Mouse (Mus musculus): Measurements from ENCODE around the gene Atrnl1. TPM values are rescaled to one million over a fixed set of nuclear protein-coding genes. Genes with fewer than 3 reads are reported as not detected.

Gene Atrnl1
- total RNA-seq, 2 experiments from 2014 or later: 24.3 to 24.9 TPM

DNA sequence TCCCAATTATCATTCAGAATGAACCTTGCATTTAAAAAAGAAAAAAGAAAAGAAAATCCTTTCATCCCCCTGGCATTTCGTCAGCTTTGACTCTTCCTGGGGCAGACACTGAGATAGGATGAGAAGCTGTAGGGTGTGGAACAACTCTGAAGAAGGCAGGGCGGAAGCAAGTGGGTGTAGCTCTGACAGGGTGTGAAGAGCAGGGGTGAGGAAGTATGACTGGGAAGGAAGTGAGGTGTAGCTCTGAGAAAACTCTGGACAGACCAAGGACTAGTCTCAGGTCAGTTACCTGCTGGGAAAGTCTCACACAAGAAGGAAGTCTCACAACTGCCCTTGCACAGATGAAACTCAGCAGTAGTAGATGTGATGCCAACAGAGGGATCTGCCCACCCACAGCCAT, 486.4 kb downstream of the Atrnl1 start:
- no peak for DNase-seq
- intact Hi-C loops (cut with DNase I): no loop called here

DNA sequence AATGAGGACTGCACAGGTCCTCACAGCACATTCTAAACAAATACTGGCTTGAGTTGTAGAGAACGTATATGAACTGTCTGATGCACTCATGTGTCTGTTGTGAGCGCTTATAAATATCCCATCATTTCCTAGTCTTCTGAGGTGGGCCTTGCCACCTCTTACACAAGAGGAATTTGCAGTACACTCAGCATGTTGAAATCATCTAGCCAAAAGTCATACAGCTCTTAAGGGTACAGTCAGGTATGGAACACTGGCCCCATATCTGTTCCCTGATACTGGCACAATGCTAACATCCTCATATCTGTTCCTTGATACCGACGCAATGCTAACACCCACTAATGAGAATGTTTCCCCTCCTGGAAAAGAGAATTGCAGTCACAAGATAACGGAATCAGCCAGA, 488.7 kb downstream of the Atrnl1 start:
- DNase-seq: no peak
- intact Hi-C loops (cut with DNase I): no loop called here

GRCm38 (mm10) chr19:58100381-58100780, 489.5 kb downstream of the Atrnl1 start:
- no peak for DNase-seq
- intact Hi-C loops (cut with DNase I): no loop called here

DNA sequence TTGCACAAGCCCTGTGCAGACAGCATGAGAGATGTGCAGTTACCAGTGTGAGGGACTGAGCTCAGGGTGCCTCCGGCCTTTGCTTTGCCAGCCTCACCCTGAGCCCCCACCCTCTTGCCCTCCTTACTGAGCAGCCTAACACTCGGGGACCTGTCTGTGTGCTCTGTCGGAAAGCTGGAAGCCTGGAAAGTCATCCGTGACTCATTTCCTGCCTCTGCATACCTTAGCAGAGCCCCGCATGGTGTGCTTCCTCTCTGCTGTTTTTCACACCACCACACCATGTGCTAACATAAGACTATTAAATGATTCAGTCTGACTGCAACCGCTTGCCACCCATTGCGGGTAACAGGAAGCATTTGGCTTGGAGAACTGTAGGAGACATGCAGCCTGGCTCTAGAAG, 493.7 kb downstream of the Atrnl1 start:
- intact Hi-C loops (cut with DNase I): no loop called here
- DNase-seq: peak; percentile 8 to 20

DNA sequence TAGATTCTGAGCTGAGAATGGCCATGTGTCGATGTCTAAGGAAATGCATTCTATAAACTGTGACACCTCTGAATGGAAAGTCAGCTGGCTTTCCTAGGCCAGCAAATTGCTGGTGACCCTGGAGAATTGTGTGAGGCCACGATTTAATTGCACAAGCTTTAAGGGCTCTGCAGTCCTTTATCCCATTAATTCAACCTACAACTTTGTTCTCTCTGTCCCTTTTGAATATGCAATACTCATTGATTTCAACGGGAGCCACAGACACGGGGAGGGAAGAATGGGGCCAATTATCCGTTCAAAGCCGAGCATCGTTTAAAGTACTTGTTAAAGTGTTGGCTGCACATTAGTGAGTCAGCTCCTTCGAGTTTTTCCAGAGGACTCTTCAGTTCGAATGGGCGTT, 496.8 kb downstream of the Atrnl1 start:
- DNase-seq: no peak
- intact Hi-C loops (cut with DNase I): no loop called here

- no peak for DNase-seq
- intact Hi-C loops (cut with DNase I): no loop called here
Observed at GRCm38 (mm10) chr19:58110491-58110890, 499.7 kb downstream of the Atrnl1 start.

DNA sequence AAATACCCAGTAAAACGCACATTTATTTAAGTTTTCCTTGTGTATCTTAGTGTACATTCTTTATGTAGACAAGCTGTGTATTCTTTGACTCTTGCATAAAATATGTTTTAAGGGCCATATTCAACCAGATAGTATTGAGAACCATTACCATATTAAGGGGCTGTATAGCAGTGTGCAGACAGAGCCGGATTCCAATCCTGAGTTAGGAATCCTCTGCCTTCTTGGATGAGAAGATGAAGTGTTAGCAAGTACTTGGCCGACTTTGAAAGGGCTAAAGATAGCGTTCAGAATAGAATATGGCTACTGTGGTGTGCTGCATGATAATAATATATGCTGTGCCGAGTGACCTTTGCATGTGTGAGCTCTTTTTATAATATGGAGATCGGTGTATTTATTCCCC, 500.5 kb downstream of the Atrnl1 start:
- no peak for DNase-seq

DNA sequence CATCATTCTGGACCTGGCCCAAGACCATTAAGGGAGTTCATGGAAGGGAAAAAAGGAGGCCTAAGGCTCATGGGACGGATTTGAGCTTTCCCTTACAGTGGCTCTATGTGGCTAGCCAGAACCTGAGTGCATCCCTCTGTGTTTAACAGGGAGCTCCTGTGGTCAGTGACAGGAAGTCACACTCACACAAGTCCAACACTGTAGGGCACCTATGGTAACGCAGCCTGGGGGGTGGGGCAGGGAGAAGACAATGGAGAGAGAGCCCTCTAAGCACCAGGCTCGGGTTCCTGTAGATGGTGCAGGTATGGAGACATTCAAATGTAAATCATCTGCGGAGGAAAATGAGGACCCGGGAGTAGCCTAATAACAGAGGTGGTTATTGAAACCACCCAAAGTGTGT, 501.3 kb downstream of the Atrnl1 start:
- intact Hi-C loops (cut with DNase I): no loop called here
- no peak for DNase-seq

More for the DNA sequence above, 500.5 kb downstream of the Atrnl1 start:
- intact Hi-C loops (cut with DNase I): no loop called here

GRCm38 (mm10) chr19:58113092-58113731, 502.4 kb downstream of the Atrnl1 start:
- intact Hi-C loops (cut with DNase I): no loop called here
- DNase-seq: no peak

DNA sequence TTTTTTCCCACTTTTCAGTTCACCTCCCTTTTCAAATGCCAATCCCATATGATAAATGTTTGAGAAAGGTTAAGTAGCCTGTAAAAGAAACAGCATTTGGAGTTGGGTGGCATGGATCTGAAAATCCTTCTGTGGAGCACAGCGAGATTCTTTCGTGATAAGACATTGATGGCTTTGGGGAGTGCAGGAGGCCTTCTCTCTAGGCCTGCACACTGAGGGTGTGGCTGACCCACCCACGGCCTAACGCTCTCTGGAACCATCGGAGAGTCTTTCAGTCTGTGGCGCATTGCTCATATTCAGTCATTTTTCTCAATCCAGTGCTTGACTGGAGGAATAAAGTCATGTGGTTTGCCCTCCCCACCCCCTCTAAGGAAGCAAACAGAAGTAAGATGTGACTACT, 506.8 kb downstream of the Atrnl1 start:
- intact Hi-C loops (cut with DNase I): no loop called here
- DNase-seq: no peak

DNA sequence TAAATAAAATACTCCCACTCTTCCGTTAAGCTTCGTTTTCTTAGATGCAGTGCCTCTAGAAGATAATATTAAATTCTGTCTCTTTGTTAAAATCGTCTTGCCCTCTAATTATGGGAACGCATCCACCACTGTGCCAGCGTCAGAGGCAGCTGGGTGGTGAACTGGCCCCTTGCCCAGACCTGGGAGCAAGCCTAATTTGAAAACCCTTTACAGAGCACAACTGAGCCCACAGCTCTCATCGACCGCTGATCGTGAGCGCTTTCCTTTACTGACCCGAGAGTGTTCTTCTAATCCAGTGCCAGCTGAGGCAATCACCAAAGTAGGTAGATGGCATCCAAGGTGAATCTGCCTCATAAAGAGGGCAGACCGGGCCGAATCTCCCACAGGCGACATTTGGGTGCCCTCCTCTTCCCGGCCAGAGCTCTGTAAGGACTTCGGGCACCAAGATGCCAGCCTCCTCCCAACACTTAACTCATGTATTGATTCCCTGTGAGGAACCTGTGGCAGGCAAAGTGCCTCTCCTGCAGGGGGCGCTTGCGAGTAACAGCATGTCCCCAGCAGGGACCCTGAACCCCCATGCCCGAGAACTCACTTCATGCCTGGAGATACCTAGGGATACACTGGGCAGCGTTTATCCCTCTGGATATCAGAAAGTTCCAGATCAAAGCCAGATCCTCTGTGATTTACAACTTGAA, 507.5 kb downstream of the Atrnl1 start:
- intact Hi-C loops (cut with DNase I): no loop called here
- peak; percentile 71 to 73 for DNase-seq

DNA sequence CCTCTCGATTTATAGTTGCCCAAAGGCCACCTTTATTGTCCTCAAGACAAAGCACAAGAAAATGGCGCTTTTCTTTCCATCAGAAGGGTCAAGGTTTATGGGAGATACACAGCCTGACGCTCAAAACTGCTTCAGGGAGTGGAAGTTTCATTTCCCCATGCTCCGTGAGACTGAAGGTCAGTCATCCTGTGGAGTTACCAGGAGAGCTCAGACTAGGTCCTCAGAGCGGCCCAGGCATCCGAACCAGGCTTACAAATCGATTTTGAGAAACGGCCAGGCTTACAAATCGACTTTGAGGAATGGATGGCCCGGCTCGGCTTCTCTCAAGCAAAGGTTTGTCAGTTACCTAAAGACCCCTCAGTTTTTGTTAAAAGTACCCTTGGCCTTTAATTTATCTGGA, 508.0 kb downstream of the Atrnl1 start:
- intact Hi-C loops (cut with DNase I): no loop called here
- DNase-seq: no peak

DNA sequence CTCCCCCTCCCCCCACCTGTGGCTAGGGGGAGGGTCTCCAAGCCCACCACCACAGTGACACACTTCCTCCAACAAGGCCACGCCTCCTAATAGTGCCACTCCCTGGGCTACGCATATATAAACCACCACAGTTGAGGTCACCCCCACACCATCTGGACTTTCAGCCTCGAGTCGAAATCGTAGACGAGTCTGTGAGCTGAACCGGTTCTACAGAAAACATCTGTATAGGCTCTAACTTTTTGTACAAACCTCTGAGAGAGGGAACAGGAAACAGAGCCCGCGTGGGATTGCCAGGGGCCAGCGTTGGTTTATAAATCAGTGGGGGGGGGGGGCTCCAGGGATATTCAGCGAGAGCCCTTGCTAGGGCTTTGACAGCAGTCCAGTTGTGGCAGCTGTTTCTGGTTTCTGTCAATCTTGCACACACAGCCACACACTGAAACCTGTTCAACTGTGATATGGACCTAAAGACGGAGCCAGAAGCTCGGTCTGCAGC, 508.9 kb downstream of the Atrnl1 start:
- DNase-seq: peak; percentile 16 to 26
- intact Hi-C loops (cut with DNase I): no loop called here

DNA sequence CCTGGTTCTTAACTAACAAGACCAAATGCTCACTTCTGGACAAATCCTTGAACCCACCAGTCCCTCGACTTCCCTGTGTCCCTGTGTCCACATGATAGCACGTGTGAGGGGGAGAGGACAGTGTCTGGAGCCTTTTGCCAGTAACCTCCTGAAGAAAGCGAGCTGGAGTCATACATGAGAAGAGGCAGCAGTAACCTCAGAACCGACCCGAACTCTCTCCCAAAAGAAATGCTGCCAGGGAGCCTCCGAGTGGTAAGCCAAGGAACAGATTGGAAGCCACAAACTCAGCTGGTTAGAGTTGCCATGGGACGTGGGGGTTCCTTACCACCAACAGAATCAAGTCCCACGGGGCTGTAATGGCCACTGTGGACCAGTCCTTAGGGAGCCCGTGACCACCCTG, 509.8 kb downstream of the Atrnl1 start:
- intact Hi-C loops (cut with DNase I): no loop called here

DNA sequence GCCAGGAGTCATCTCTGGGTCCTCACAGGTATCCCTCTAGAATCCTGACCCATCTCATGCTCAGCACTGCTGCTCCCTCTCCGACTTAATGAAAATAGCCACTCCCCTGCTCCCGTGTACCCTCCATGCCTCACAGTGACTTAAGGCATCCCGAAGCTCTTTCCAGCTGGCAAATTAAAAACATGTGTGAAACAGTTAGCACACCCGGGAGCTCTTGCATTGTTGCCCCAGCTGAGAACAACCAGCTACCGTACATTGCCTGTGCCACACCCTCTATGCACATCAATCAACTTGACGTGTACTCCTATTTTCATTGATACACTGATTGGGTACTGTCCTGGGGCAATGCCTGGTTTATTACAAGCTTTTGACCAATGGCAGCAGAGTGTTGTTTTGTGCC, 510.8 kb downstream of the Atrnl1 start:
- intact Hi-C loops (cut with DNase I): no loop called here
- no peak for DNase-seq

More for the DNA sequence above, 509.8 kb downstream of the Atrnl1 start:
- no peak for DNase-seq

DNA sequence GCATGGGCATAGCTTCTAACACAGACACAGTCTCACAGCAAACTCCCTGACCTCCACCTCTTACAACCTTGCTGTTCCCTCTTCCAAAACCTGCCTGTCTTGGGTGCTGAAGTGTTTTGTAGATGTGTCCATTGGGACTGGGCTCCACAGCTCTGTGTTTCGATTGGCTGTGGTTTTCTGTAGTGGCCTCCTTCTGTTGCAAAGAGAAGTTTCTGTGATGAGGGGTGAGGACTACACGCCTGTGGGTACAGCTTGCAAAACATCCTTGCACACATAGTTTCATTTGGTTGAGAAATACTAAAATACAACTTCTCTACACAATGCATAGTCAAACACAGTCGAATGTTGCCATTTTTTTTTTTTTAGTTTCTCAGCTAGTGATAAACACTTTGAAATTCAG, 512.8 kb downstream of the Atrnl1 start:
- no peak for DNase-seq
- intact Hi-C loops (cut with DNase I): no loop called here

DNA sequence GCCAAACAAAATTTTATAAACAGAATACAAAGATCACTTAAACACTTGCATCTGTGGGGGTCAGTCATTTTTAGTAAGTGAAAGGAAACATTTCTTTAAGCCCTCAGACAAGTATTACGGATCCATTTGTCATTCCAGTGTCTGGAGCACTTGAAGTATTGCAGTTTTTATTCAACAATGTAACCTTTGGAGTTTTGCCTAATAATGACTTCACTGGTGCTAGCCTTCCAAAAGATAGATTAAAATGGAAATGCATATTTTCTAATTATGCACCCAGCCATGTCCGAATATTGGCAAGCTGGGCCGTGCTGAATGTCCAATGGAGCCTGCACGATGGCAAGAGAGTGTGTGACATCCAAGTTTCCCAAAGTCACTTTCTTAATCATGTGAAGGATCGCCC, 513.7 kb downstream of the Atrnl1 start:
- intact Hi-C loops (cut with DNase I): no loop called here
- no peak for DNase-seq

- intact Hi-C loops (cut with DNase I): no loop called here
- DNase-seq: no peak
Observed at GRCm38 (mm10) chr19:58125010-58125409, 514.2 kb downstream of the Atrnl1 start.

- intact Hi-C loops (cut with DNase I): no loop called here
- no peak for DNase-seq
Observed at GRCm38 (mm10) chr19:58131896-58132295, 521.1 kb downstream of the Atrnl1 start.

GRCm38 (mm10) chr19:58140191-58140784, 529.5 kb downstream of the Atrnl1 start:
- intact Hi-C loops (cut with DNase I): no loop called here
- no peak for DNase-seq

DNA sequence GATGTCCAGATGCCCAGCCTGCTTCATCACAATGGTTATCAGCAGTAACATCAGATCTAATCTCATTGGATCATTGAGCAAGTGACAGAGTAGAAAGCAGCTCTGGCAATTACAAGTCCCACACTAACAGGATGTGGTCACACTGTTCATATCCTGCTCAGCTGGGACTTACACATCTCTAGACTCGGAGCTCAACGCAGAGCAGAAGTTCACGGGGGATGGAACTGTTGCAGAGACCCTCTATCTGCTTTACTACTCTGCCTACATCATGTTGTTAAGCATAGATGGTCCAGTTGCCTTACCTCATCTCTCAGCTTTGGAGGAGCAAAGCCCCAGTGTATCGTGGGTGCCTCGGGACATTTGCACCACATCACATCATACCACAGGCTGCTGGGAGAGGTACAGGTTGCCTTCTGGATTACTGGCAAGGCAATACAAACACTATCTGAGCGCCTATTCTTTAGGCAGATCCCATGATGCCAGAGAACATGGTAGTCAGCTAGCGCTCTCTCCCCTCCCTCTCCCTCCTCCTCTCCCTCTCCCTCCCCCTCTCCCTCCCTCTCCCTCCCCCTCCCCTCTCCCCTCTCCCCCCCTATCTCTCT, 533.1 kb downstream of the Atrnl1 start:
- no peak for DNase-seq
- intact Hi-C loops (cut with DNase I): no loop called here

GRCm38 (mm10) chr19:58145521-58145920, 534.7 kb downstream of the Atrnl1 start:
- DNase-seq: peak; percentile 49 to 52
- intact Hi-C loops (cut with DNase I): no loop called here

All from heart, postnatal 10 days (tissue).